Mouse (Mus musculus) cerebellum, adult 18-20 months (tissue): ENCODE results near the gene Tecpr2.

ENCODE experiments used
- DNase-seq, 2 experiments: peaks; one replicate each; pipeline ENCODE4 v3.0.0; 2021

Gene Tecpr2

DNA sequence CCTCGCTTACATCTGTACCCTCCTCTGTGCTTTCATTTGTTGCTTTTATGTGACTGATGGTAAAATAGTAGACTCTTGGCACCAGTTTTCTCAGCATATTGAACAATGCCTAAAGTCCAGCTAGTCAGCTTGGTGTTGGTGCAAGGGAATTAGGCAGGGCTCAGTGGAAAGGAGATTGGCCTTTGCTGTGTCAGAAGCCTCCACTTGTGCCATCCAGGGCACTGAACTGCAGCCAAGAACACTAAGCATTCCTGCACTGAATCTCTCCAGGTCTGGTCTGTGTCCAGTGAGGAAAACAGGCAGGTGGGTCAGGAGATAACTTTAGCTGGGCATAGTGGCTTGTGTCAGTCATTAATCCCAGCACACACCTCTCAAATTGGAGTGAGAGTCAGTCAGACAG is 60.3 kb downstream of the Tecpr2 start:
- peak; percentile 62 to 76 for DNase-seq

DNA sequence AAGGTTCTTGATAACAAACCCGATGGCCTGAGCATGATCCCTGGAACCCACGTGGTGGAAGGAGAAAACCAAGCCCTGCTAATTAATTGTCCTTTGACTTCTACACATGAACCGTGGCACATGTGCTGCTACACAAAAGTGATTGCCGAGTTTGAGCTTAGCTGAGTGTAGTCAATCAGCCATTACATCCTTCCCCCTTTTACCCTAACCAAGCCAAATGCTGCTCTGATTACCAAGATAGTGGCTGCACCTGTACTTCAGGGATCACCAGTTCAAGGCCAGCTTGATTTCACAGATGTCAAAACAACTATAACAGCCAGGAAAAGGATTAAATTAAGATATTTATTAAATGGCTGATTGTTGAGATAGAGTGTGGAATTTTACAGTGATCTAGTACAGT is 61.1 kb downstream of the Tecpr2 start:
- no peak for DNase-seq

DNA sequence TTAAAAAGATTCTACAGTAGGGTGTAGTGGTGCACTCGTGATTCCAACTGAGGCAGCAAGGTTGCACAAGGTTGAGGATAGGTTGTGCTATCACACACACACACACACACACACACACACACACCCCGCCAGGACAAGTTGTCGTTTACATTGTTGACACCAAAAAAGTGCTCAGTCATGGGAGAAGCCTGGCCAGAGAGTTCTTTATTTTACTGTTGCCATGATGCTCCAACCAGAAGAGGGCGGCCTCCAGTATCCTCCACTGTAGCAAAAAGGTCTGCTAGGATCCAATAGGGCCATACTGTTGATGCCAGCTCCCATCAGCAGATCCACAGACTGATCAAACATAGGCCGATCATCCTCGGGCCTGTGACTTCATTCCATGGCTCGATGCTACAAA is 62.2 kb downstream of the Tecpr2 start:
- no peak for DNase-seq

DNA sequence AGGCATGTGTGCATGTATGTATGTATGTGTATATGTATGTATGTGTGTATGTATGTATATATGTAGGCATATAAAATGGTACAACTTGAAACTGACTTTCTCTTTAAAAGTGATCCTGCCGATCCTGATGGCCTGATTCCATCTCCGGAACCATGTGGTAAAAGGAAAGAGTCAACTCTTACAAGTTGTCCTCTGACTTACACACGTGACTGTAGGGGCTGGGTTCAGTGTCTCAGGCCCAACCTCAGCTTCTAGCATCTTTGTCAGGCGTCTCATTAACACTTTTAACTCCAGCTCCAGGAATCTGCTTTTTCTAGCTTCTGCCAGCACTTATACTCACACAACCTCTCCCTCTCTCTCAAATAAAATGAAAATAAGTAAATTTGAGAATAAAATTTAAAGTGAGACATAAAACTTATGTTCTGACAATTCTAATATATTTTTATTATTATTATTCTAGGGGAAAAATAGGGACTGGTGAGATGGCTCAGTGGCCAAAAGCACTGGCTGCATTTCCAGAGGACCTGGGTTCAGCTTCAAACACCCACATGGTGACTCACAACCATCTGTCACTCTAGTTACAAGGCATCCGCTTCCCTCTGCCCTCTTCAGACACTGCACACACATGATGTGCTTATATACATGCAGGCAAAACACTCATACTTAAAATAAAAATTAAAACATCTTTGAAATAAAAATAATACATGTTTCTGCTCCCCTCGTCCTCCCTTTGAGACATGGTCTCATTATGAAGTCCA is 63.7 kb downstream of the Tecpr2 start:
- DNase-seq, result peak; percentile 64 to 83

DNA sequence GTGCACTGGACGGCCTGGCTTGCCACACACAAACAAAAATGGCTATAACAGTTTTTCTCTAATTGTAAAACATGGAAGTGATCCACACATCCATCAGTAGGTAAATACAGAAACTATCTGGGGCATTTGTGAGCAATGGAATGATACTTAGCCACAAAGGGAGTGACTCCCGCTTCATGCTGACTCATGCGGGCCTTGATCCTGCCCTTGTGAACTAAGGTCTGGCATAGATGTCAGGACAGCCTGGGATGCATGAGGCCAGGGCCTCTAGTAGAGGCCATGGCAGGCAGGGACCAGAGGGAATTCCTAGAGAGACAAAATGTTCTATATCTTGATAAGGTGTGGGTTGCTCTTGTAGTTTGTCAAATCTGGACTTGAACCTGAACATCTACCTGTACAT is 64.4 kb downstream of the Tecpr2 start:
- peak in 1 of 2 experiments; percentile 30 for DNase-seq

DNA sequence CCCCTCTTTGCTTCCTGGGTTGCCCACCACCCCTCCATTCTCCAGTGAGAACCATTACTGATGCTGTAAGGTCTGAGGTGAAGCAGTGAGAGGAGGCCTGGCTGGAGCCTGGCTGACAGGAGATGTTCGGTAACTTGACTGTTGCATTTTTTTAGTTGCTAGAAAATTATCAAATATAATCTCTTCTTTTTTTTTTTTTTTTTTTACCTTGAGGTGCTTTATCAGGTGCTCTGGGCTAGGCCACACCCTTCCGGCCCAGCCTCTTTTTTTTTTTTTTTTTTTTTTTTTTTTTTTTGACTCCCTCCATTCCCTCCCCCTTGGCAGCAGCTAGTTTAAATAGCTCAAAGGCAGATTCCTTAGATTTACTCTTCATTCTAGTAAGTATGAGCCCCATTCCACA is 64.8 kb downstream of the Tecpr2 start:
- DNase-seq, result no peak

DNA sequence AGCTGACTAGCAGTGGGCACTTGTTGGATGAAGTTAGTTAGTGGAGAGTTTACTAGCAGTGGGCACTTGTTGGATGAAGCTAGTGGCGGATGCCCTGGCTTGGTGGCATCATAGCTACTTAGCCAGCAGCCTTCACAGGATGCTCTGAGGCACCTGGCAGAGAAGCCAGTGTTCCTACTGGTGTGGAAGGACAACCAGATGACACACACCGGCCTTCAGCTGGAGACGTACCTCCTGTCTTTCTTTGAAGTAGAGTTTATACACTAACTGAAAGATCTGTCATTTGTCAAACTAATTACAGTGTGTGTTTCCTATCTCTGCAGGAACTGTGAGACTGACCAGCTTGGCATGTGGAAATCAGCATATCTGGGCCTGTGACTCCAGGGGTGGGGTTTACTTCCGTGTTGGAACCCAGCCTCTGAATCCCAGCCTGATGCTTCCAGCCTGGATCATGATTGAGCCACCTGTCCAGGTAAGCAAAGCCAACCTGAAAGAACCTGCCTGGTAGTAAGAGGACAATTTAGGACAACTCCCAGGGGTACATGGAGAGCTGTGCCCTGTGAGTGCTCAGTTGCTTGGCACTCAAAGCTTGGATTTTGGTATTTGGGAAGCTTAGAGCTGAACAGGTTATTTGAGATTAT is 65.4 kb downstream of the Tecpr2 start:
- DNase-seq, result peak; percentile 63 to 70

DNA sequence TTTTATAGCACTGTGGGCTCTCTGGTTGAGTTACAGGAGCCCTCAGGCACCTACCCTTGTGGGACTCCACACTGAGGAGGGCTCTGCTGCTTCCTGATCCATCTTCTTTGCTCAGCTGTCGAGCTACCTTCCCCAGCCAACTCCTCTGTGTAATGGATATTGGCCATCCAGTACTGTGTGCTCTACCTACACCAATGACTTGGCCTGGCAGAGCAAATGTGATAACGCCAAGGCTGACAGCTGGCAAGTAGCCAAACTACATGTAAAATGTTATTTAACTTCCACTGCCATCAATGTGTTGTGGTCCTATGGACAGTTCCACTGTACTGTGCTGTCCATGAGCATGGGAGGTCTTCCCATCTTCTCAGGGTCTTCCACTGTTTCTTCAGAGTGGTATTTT is 72.9 kb downstream of the Tecpr2 start:
- DNase-seq, result no peak

DNA sequence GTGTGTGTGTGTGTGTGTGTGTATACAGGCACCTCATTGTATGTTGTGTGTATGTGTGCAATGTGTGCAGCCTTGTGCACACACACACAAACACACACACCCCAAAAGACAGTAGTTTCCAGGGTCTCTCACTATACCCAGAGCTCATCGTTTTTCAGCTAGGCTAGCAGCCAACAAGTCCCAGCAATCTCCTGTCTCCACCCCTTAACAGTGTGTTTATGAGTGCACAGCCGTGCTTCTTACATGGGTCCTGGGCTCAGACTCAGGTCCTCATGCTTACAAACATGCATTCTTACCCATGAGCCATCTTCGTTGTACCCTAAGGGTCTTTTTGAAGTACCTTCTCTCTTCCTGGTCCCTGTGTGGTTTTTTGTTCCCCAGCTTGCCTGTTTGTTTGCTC is 76.4 kb downstream of the Tecpr2 start:
- no peak for DNase-seq

DNA sequence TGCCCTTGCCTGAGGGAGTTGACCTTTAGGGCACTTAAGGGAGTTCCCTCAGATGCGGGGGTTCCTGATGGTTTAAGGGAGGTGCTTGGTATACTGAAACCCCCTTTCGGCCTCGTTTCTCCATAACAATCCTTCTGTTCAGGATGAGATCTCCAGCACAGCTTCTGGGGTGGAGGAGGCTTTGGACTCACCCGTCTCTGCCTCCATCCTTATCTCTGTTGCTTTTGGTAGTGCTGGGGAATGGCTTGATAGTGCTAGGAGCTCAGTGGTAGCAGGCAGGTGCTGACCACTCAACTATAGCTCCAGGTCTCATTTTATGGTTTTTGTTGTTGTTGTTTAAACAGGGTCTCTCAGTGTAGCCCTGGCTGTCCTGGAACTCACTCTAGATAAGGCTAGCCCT is 77.0 kb downstream of the Tecpr2 start:
- DNase-seq, result no peak

DNA sequence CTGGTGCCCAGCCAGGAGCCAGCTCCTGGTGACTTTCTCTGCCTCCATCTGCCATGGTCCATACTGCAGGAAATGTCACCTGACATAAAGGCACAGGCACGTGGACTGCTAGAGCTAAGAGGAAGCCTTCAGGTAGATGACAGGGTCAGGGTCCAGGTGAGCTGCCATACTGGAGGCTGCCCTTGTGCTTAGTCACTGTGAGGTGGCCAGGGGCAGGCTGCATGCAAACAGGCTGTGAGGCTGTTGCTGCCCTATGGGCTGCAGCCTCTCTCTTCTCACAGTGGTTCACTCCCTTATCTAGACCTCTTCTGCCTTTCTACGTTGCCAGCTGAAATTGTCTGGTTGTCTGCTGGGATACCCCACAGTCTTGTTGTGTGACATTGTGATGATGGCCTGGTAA is 78.1 kb downstream of the Tecpr2 start:
- no peak for DNase-seq

DNA sequence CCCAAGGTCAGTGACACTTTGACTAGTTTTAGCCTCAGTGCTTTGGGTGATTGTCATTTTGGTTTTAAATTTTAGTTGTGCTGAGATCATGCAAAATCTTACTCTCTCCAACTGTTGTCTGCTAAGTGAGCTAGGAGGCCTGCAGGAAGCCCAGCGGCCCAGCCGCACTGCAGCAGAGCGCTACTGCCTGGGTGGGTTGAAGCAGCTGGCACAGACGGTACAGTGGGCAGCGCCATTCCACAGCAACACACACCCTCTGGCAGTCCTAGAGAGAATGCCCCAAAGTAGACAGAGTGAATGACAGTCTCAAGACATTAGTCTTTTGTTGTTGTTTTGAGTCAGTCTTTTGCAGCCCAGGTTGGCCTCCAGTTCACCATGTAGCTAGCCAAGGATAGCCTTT is 81.3 kb downstream of the Tecpr2 start:
- DNase-seq, result no peak

DNA sequence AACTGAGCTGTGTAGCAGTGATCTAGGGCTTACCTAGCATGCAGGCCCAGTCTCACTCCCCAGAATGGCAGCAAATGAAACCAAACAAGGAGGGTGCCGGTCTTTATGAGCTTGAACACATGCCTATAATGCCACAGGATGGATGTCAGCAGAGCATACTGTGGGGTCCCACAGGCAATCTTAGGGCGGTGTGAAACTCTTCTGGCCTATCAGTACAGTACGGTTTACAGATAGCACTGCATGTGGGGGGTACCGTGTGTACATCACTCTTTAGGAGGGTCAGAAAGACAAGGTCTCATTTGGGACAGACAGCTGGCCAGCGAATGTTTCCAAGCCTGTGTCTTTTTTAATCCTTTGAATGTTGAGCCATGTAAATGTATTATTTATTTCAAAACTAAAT is 82.9 kb downstream of the Tecpr2 start:
- no peak for DNase-seq

DNA sequence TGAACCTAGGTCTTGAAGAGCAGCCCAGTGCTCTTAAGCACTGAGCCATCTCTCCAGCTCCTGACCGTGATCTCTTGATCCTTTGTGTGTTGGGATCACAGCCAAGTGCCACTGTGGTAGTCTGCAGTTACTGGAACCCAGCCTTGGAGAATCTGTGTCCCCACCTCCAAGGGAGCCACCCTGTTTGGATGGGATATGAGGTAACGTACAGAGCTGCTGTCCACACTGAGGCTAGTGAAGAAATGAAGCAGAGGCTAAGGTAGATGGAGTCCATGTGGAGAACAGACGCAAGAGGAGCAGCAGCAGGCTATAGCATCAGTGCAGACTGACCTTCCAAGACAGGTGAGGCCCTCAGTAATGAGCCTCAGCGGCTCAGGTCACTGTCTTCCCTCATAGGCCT is 84.8 kb downstream of the Tecpr2 start:
- no peak for DNase-seq

DNA sequence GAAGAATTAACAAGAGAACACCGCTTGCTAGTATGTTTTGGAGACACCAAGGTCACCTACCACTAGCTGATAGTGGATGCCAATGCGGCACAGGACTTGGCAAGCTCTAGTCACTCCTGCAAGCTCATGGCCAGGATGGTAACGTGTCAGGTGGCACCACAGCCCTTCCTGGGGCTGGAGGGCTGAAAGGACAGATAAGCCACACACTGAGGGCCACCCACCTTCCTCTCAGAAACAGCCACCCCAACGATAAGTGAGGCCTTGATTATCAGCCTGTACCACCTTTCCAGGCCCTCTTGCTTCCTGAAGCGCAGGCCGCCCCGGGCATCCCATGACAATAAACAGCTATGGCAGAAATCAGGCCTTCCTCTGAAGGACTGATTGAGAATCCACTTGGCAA is 85.2 kb downstream of the Tecpr2 start:
- peak; percentile 37 to 42 for DNase-seq

DNA sequence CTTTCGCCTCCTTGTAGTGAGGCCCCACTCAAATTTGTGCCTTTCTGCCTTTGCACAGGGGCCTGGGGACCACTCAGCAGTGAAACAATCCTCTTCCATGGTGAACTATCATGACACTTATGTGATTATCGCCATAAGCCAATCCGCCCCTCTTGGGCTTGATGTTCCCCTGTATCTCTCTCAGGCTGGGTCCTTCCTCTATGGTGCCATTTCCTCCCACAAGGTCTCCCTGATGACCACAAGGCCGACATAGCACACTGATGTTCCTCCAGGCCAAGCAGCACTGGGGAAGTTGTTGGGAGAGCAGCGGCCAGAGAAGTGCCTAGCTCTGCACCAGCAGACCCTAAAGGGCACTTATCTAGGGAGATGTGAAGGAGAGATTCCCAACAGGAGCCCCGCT is 85.7 kb downstream of the Tecpr2 start:
- no peak for DNase-seq

DNA sequence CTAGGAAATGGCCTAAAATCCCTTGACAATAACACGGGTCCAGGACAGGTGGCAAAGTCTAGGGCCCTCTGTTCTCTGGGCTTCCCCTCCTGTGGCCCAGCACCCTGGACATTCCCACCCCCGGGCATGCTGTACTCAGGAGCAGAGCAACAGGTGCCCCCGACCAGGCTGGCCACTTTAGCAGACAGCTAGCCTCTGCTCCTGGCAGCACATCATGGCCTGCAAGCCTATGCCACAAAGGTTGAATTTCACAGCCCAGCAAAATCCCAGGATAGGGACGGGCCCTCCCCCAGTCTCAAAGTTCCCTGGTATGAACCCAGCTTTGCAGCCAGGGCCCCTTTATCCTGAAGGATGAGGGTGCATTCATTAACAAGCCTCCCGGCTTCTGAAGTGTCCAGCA is 86.3 kb downstream of the Tecpr2 start:
- peak in 1 of 2 experiments; percentile 23 for DNase-seq

DNA sequence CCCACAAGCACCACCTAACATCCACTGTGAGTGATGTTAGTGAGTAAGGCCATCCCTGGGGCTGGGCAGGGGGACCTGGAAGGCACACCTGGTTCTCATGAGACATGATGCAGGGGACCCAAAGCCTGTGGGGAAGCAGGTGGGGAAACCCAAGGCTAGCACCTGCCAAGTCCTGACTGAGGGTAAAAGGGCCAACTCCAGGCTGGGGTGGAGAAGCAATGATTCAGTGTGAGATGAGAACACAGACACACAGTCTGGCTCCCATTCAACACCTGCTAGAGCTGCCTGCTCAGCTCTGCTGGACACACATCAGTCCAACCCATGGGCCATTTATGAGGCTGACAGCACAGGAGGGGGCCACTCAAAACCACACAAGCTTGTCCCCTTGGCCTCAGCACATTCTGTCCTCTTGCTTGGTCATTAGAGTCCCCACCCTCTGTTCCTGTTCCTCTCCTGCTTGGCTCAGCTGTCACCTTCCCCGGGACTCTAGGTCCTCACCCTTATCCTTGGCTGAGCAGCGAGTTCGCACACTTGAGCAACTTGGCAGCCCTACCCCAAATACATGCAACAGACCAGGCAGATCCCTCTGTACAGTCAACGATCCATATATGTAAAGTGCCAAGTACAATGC is 86.9 kb downstream of the Tecpr2 start:
- peak in 1 of 2 experiments; percentile 27 for DNase-seq

DNA sequence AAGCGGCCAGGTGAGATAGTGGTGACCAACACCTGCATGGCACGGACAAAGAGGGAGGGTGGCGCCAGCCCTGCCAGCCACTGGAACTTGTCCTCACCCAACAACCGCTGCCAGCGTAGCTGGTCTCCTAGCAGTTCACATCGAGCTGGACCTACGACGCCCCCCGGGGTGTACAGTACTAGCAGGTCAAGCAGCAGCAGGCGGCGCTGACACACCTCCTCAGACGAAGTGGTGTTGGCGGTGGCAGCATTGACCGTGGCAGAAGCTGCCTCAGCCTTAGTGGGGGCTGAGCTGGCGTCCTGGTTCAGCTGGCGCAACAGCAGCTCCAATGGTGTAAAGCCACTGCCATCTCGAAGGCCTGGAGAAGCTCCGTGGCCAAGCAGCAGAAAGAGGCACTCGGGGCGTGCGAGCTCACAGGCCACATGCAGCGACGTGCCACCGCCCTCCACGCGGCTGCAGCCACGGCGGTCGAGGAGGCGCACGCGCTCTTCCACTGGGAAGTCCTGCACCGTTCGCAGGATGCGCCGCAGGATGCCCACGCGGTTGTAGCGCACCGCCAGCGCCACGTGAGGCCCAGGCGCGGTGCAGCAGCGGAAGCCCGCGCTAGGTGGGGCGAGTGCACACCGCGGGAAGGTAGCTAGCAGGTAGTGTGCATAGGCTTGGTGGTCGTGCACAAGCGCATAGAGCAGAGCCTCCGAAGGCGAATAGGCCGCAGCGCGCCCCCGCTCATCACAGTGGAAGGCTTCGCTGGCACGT is 87.7 kb downstream of the Tecpr2 start:
- DNase-seq, result no peak

DNA sequence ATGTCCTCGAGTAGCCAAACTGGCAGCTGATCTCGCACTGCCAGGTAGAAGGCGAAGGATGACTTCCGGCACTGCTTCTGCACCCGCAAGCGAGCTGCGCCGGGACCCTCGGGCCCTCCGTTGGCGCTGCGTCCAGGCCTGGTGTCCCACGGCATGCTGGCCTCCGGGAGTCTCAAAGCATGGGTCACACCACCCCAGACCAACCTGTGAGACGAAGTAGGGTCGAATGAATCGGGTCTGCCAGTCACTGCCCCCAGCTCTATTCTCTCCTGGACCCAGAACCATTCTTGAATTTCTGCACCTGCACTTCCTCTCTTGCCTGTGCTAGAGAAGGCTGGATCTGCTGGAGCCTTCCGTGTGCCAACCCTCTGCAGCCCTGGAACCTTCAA is 88.3 kb downstream of the Tecpr2 start:
- DNase-seq, result peak; percentile 22 to 38

DNA sequence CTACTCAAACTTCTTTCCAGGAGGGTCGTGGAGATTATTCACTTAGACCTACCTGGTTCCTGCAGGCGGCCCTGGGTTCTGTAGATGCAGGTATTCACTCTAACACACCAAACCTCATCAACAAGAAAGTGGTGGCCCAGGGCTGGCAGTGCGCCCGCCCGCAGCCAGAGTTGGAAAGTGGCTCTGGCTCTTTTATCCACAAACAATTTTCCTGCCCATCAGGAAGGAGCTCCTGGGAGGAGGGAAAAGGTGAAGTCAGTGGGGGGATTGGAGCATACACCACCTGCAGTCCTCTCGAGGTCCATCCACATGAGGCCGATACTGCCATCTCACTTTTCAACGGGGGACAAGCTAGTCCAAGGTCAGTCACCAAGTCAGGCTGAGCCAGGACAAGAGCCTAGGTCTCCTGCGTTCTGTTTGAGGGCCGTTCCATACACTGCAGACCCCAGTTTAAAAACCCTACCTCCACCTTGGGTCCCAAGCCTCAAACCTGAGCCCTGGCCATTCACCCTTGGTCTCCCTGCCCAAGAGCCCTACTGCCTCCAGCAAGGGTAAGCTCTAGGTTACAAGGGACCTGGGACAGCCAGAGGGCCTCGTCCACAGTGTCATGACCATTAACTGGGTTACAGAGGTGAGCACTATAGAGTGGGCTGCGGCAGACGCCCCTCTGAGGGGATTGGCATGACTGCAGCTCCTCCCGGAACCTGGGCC is 89.0 kb downstream of the Tecpr2 start:
- DNase-seq, result peak; percentile 56 to 72

DNA sequence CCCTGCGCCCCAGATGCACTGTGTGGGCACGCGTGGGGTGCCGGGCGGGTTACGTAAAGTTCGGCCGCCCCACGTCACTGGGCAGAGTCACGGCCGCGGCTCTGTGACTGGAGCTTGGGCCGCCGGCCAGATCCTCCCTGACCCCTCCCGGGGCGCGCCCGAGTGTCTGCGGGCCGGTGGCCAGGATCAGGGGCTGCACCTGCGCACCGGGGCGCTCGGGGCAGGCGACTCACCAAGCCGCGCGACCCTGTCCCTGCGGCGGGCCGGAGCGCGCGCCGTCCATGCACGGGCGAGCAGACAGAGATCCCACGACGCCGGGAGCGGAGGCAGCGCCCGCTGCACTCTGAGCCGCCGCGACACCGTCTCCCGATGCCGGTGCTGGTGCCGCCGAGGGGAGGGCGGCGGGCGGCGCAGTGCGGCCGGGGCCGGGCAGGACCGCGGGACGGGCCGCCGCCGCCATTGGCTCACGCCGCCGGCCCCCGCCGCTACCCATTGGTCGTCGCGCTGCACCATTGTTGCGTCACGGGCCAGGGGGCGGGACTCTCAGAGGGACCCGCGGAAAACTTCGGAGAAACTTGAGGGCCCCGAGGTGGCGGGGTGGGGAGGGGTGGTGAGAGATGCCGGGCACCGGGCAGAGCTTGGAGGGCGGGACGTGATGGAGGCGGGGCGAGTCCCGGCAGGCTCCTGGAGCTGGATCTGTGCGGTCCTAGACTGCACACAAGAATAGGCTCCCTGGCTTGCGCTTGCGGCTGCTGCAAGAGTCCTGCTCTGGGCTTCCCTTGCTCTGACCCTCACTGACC is 89.7 kb downstream of the Tecpr2 start, which contains the start of gene Ankrd9:
TSS of gene Ankrd9 (minus strand) at position 434 of the 800 bp plus-strand sequence.
- peak; percentile 94 to 95 for DNase-seq
